ENCODE assay signal across 8 mouse cellular contexts in the genomic region with DNA sequence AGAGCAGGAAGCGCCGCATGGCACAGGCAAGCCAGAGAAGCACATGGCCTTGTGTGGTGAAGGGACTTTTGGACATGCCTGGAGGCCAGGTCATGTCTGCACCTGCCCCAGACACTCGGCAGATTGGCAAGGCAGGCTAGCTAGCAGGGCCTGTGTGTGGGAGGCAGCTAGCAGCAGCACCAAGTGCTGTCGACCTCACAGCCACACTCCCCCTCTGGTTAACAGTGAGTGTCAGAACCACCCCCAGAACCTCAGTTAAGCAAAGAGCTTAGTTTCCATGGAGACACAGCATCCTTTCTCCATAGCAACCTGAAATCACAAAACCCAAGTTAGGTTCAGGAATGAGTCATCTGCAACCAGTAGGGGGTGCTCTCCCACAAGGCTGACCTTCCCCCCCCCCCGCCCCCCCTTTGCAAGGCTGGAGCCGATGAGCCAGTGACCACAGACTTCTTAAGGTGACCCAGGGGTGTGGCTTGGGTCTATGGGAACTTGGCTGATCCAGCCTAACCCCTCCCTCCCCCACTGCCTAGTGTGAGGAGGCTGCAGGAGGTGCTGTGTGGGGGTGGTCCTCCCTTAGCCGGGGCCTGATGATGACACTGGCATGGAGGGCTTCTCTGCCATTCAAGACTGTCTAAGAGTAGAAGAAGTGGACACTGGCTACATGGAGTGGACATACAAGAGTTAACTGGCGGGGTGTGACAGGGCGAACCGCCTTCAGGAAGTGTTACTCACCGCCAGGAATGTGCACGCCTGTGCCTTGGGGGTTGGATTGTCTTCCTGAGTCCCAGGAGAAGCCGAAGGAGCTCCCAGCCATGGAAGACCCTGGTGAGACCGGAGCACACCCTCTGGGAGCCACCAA. TPM values are rescaled to one million over a fixed set of nuclear protein-coding genes. Genes with fewer than 3 reads are reported as not detected.
DNase-seq lines count a peak whose midpoint lies in the region; ATAC-seq and TF ChIP-seq lines count a peak whose summit lies in the region.

Gene Rin1 (plus strand): TSS at position 435 of the 859 bp plus-strand sequence.

- DNase-seq in gastrocnemius, postnatal 10 days, result peak; percentile 35
- no peak for DNase-seq in gastrocnemius, adult 8-10 months (ENCODE audit: low spot score in 2 of 2)
- DNase-seq in cerebellum, postnatal 10 days, result peak; percentile 47 to 67
- DNase-seq in heart, adult 9 months (ENCODE audit: low spot score in 2 of 2), result peak; percentile 71
- peak; percentile 46 to 48 for DNase-seq in kidney, adult 8-10 months
- DNase-seq in limb, embryonic 14.5 days (ENCODE audit: low spot score), result peak; percentile 15
- DNase-seq in naive thymus-derived CD4-positive, alpha-beta T cell, adult 2 months (ENCODE audit: low read depth), result peak; percentile 60
- DNase-seq in thymus, postnatal 0 days (ENCODE audit: low spot score), result no peak

- TF ChIP-seq POLR2A in limb, embryonic 14.5 days (IDR thresholded peaks at IDR 0.05; ENCODE audit: borderline replicate concordance, extremely low read depth, insufficient read depth, insufficient read length), result no peak

- ATAC-seq in limb, embryonic 14.5 days (ENCODE audit: low FRiP score, low read depth), result no peak

- H3K27ac ChIP-seq in limb, embryonic 14.5 days (replicated peaks; ENCODE audit: low read depth, low read length), result no peak within 1 kb of the TSS

- H3K9ac ChIP-seq in limb, embryonic 14.5 days (ENCODE audit: low read depth, low read length, severe bottlenecking), result no peak within 1 kb of the TSS

- H3K4me3 ChIP-seq in limb, embryonic 14.5 days (replicated peaks; ENCODE audit: low read length), result peak within 1 kb of the TSS; percentile 11; the same call in 1 of the 2 replicates

- H3K9me3 ChIP-seq in limb, embryonic 14.5 days (ENCODE audit: control insufficient read depth, low read length), result no peaks in the 10 kb centered on the region

- H3K4me1 ChIP-seq in limb, embryonic 14.5 days (ENCODE audit: control insufficient read depth, insufficient read depth, low read length), result peaks cover 8% of the 10 kb centered on the region

- peak within 1 kb of the TSS; percentile 31 for H3K4me2 ChIP-seq in limb, embryonic 14.5 days (replicated peaks; ENCODE audit: low read depth, low read length, severe bottlenecking)

- peaks cover 35% of the 10 kb centered on the region for H3K36me3 ChIP-seq in limb, embryonic 14.5 days (ENCODE audit: control insufficient read depth, insufficient read depth, low read length)

- 19% methylated on average over 11 of the region's 14 CpGs for WGBS in limb, embryonic 14.5 days

- H3K27me3 ChIP-seq in limb, embryonic 14.5 days (ENCODE audit: control insufficient read depth, insufficient read depth, low read length), result peaks cover 25% of the 10 kb centered on the region

RNA-seq across cellular contexts. Expression of gene Rin1, which starts in this region (rescaled TPM):
- 1 to 10 TPM; 1.5 to 1.8 TPM for total RNA-seq in gastrocnemius, postnatal 10 days (2021)
- total RNA-seq in gastrocnemius, adult 8-10 months (2022), result 1 to 10 TPM in 1 of 4 experiments, under 1 TPM in 3; 0.47 to 1.0 (median 0.75) TPM
- 4.9 and 6.1 TPM in 2 replicates for polyA plus RNA-seq in limb, embryonic 14.5 days (2012; rRNA removed)
- polyA plus RNA-seq in limb, embryonic 14.5 days (2014; fragmentation: Nextera tagmentation; extraction: Ambion mirVana), result 2.5 and 2.6 TPM in 2 replicates
- polyA plus RNA-seq in thymus, postnatal 0 days (2015; fragmentation: Nextera tagmentation; extraction: Ambion mirVana), result 0.84 and 1.1 TPM in 2 replicates

Comparison
In these comparisons a context has a peak if more than half of its experiments do, and no peak if none do; other contexts are left out.
1. DNase-seq: peak in gastrocnemius, postnatal 10 days (single experiment), cerebellum, postnatal 10 days (2 of 2), heart, adult 9 months (2 of 2), kidney, adult 8-10 months (2 of 2), limb, embryonic 14.5 days (single experiment) and naive thymus-derived CD4-positive, alpha-beta T cell, adult 2 months (single experiment); none in gastrocnemius, adult 8-10 months (0 of 2) and thymus, postnatal 0 days (single experiment).